Mouse (Mus musculus) cerebellum, adult 2 months (tissue): Measurements from ENCODE around the gene Btf3l4. TPM values are rescaled to one million over a fixed set of nuclear protein-coding genes. Genes with fewer than 3 reads are reported as not detected.
A peak's percentile ranks its signal among the peaks of the same experiment; 100 is the strongest.

Experiments used
- DNase-seq, 2 experiments: peaks; one replicate each; pipeline ENCODE4 v3.0.0; 2021
- H3K27ac ChIP-seq: fragments of 200-500 bp; 2 replicates; pipeline ENCODE4 v1.5.1; 2012; ENCODE audit warnings: low read length, control low read depth, inconsistent platforms; ENCODE audit not compliant: insufficient read depth
- H3K27me3 ChIP-seq: fragments of 200-500 bp; 2 replicates; pipeline ENCODE4 v1.6.1; 2012; ENCODE audit warnings: inconsistent platforms, mild to moderate bottlenecking, low read length, moderate library complexity; ENCODE audit not compliant: control insufficient read depth, insufficient read depth
- H3K4me1 ChIP-seq: fragments of 200-500 bp; 2 replicates; pipeline ENCODE4 v1.6.1; 2011; ENCODE audit warnings: low read length; ENCODE audit not compliant: control insufficient read depth, insufficient read depth
- H3K4me3 ChIP-seq: fragments of 200-500 bp; replicated peaks from 2 replicates; pipeline ENCODE3; 2011; ENCODE audit warnings: mild to moderate bottlenecking, low read depth, low read length, control low read depth; ENCODE audit not compliant: insufficient read depth
- CTCF ChIP-seq: fragments of 200-500 bp; IDR thresholded peaks from 2 replicates; pipeline ENCODE4 v1.5.1; 2011; ENCODE audit warnings: low read depth, mild to moderate bottlenecking, control low read depth, low read length, moderate library complexity, borderline replicate concordance; ENCODE audit not compliant: insufficient read depth
- POLR2A ChIP-seq: fragments of 200-500 bp; IDR thresholded peaks from 2 replicates; pipeline ENCODE4 v1.6.1; 2011; ENCODE audit warnings: low read length, control low read depth, borderline replicate concordance; ENCODE audit not compliant: insufficient read depth
- WGBS: fragments of 180-500 bp; shearing (Covaris S2); methylation state at CpG from one replicate; pipeline ENCODE4 v1.1.7; 2018; 5-methylcytosine and 5-hydroxymethylcytosine counted together
- polyA plus RNA-seq: library from polyadenylated mRNA; depleted of rRNA; stranded (reverse); fragments of >200 nt; gene quantifications from 2 replicates; pipeline ENCODE4 v1.2.3, GENCODE M21; 2012

Btf3l4 gene
- polyA plus RNA-seq, 1 experiment = 84.4 TPM

DNA sequence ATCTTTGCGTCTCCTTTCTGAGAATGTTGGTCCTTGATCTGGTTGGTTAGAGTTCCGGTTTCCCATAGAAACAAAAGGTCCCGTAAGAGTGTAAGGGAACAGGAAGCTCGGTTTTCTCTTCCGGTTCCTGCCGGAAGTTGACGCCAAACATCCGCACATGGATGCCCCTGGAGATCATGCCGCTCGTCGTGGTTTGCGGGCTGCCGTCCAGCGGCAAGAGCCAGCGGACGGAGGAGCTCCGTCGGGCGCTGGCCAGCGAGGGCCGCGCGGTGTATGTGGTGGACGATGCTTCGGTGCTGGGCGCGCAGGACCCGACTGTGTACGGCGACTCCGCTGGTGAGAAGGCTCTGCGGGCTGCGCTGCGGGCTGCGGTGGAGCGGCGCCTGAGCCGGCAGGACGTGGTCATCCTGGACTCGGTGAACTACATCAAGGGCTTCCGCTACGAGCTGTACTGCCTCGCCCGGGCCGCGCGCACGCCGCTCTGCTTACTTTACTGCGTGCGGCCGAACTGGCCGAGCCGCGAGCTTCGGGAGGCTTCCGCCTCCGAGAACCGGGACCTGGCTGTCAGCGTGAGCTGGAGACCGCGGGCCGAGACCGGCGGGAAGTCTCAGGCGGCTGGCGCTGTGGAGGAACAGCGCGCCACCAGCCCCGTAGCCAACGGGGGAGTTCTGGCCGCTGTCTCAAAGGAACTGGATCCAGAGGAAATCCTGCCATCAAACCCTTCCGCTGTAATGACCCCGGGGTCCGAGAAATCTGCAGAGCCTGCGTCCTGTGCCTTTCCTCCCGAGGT lies 14.5 kb upstream of the Btf3l4 start, which contains the start of gene Kti12:
Kti12 (plus strand) TSS at position 71 of the 790 bp plus-strand sequence.
- Histone ChIP-seq H3K27ac (peak within 1 kb of the TSS; percentile 12; the same call in 1 of the 2 replicates), H3K4me3 (peak within 1 kb of the TSS; percentile 85), H3K4me1 (peaks cover 2% of the 10 kb centered on the region; the same call in 1 of the 2 replicates), H3K27me3 (no peaks in the 10 kb centered on the region)
- peak; percentile 86 to 88 for DNase-seq
- TF ChIP-seq CTCF (no peak), POLR2A (peak; percentile 67; the same call in 1 of the 2 replicates)
- WGBS = under 1% methylated on average over 77 of the region's 77 CpGs

DNA sequence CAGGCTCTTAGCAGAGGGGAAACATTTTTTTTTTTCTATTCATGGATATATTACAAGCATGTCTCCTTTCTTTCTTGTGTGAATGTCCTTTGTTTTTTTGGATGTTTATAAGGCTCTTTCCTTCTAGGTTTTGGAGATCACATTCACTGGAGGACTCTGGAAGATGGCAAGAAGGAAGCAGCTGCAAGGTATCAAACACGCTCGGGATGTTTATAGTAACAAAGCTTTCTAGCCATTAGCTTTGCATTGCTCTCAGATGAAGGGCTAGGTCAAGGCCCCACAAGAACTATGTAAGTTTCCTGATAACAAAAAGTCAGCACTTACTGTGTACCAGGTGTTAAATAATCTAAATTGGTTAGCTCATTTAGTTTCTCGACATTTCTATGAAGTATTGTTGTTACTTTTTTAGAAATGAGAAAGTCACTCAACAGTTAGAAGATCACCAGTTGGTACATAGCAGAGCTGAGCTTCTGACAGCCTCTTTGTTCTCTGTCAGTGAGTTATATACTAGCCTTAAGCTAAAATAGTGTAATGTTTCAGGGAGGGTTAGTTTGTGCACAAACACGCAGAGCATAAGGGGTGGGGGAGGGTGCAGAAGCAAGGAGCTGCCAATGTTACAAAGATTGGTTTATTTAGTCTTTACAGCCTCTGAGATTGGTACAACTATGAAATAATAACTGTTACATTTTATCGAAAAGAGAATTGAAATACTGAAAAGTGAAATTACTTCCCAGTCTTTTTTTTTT lies 12.6 kb upstream of the Btf3l4 start:
- Histone ChIP-seq H3K4me1 (peaks cover 2% of the 10 kb centered on the region; the same call in 1 of the 2 replicates), H3K27me3 (no peaks in the 10 kb centered on the region), H3K27ac (no peak overlapping the region), H3K4me3 (no peak overlapping the region)
- WGBS = 92% methylated on average over 5 of the region's 5 CpGs
- no peak for TF ChIP-seq POLR2A
- TF ChIP-seq CTCF = no peak
- DNase-seq = no peak

DNA sequence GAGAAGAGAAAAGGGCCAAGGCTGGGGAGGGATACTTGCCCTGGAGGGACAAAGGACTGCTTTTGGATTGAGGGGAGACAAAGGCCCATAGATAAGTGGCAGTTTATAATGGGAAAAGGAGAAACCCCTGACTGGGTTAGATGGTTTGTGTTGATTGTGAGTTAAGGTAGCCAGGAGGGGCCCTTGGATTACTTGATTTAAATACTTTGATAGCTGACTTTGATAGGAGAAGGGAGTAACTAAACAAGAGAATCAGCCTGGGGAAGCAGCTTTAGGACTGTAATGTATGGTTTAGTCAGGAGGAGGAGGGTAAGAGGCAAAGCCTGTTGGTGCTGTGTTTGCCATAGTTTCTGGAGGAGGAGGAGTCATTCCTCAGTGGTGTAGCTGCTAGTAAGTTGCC lies 9.9 kb upstream of the Btf3l4 start:
- TF ChIP-seq CTCF (no peak), POLR2A (no peak)
- no peak for DNase-seq
- H3K27me3 ChIP-seq = no peaks in the 10 kb centered on the region
- no peak overlapping the region for H3K27ac ChIP-seq
- H3K4me1 ChIP-seq = 0 out of 2 replicates have a peak, but pooled peaks cover 5% of the 10 kb centered on the region
- no peak overlapping the region for H3K4me3 ChIP-seq

DNA sequence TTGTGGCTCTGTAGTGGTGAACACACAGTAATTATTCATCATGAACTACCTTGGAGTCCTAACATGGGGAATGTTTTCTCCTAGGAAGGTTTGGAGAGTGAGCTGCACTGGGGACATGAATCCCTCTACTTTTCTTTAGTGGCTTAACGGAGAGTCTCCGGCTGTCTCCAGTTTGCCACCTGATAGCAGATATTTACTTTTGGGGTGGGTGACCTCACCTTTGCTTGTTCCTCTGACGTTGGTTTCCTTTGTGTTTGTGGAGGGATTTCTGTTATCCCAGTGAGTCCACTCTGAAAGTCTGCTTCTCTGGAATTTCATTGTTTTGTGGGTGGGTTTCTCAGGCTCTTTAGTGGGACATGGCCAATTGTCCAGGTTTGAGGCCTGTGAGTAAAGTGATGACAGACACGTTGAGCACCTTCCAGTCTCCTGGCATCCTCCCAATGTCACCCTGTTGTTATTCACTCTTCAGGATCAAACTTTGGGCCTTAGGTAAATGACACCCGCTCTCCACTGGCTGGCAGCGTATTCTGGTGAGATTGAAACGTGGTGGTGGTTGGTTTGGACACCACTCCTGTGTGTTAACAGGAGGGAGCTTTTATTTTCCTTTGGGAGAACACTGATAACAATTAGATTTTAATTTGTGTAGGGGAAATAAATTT lies 8.6 kb upstream of the Btf3l4 start:
- H3K4me1 ChIP-seq = 0 out of 2 replicates have a peak, but pooled peaks cover 5% of the 10 kb centered on the region
- H3K4me3 ChIP-seq = no peak overlapping the region
- no peak for TF ChIP-seq POLR2A
- no peak for TF ChIP-seq CTCF
- WGBS = 81% methylated on average over 7 of the region's 7 CpGs
- no peak for DNase-seq
- H3K27me3 ChIP-seq = no peaks in the 10 kb centered on the region
- no peak overlapping the region for H3K27ac ChIP-seq

DNA sequence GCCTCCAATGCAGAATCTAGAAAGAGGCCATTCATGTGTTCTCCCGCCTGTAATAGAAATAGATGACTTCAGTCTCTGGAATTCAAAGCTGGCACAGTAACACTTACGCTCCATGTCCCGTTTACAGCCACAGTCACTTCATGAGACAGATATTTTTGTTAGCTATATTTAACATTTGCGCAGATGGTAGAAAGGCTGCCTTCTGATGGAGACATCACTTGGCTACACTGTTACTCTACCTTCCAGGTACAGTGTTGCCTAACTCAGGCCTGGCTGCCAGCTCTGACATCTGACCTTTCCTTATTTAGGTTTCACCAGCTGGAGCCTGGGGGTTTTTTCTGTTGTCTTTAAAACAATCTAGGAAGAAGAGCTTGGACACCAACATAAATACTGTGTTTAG lies 4.6 kb upstream of the Btf3l4 start:
- H3K4me3 ChIP-seq = no peak overlapping the region
- H3K4me1 ChIP-seq = 0 out of 2 replicates have a peak, but pooled peaks cover 8% of the 10 kb centered on the region
- peak; percentile 51 to 84 for DNase-seq
- no peaks in the 10 kb centered on the region for H3K27me3 ChIP-seq
- TF ChIP-seq CTCF = no peak
- TF ChIP-seq POLR2A = no peak
- 27% methylated on average over 4 of the region's 4 CpGs for whole genome bisulfite sequencing
- no peak overlapping the region for H3K27ac ChIP-seq

DNA sequence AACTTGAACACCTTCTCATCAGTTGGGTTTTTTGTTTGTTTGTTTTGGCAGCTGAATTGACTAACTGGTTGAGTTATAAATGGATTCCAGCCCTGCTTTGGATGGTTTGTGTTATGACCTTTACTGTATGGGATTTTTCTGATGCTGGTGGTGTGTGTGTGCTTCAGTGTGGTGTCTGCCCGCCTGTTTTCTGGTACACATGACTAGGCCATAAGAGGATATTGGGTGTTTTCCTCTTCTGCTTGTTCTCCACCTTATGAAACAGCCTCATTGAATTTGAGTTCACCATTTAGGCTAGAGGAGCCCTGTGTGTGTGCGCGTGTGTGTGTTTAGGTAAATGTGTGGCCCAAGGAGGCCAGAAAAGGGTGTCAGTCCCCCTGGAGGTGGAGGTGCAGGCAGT lies 2.1 kb upstream of the Btf3l4 start:
- TF ChIP-seq POLR2A = no peak
- Histone ChIP-seq H3K27ac (no peak overlapping the region), H3K4me3 (peak overlapping the region; percentile 92), H3K27me3 (no peaks in the 10 kb centered on the region), H3K4me1 (peaks cover 8% of the 10 kb centered on the region; the same call in 1 of the 2 replicates)
- WGBS = 50% methylated on average over 3 of the region's 3 CpGs
- DNase-seq = no peak

DNA sequence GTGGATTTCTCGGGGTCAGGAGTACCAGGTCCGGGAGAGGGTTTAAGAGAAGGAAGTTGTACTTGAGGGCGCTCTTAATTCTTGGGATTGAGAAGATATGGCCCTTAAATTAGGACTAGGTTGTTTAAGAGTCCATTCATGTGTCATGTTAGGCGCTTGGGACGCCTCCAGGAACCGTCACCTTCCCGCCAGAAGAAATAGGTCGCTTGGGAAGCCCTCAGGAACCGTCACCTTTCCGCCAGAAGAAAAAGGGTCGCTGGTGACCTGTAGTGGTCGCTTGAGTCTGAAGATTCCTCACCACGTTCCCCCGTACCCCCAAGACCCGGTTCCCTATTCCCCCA lies 1.5 kb upstream of the Btf3l4 start:
- TF ChIP-seq CTCF (no peak), POLR2A (no peak)

More for the DNA sequence above, 1.5 kb upstream of the Btf3l4 start:
- peak overlapping the region; percentile 92 for H3K4me3 ChIP-seq
- 3% methylated on average over 15 of the region's 15 CpGs for WGBS
- DNase-seq = peak; percentile 42 to 47
- no peaks in the 10 kb centered on the region for H3K27me3 ChIP-seq
- H3K27ac ChIP-seq = peak overlapping the region; percentile 65; the same call in 1 of the 2 replicates
- peaks cover 6% of the 10 kb centered on the region; the same call in 1 of the 2 replicates for H3K4me1 ChIP-seq
